Mouse (Mus musculus): Measurements from ENCODE around the gene Msrb3.

The Msrb3 gene

DNA sequence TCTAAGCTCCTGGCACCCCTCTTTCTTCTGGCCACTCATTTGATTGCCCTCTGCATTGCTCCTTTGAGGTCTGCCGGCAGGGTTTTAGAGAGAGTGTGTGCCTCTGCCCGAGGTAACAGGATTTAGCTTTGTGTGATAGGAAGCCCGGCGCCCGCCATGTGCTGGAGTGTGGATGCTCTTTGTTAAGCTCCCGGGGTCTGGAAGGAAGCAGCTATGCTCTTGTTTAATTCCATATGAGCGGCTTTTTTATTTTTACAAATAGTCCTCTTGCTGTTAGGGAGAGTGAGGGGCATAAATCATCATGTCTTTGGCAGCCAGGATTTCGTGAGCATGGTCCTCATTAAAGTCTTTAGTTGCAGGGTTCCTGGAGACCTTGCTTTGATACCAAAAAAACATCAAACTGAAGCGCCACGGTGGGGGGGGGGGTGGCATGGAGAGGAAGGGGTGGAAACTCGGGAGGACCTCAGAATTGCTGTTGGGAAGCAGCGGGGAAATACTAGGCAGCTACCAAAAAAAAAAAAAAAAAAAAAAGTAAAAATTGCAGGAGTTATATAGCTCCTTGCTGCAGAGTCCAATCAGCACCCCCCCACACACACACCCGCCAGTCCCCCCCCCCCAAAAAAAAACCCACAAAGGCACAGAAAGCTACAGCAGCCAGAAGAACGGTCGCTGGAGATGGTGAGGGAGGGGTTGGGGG is 154.3 kb downstream of the Msrb3 start:
- no peak for DNase-seq

DNA sequence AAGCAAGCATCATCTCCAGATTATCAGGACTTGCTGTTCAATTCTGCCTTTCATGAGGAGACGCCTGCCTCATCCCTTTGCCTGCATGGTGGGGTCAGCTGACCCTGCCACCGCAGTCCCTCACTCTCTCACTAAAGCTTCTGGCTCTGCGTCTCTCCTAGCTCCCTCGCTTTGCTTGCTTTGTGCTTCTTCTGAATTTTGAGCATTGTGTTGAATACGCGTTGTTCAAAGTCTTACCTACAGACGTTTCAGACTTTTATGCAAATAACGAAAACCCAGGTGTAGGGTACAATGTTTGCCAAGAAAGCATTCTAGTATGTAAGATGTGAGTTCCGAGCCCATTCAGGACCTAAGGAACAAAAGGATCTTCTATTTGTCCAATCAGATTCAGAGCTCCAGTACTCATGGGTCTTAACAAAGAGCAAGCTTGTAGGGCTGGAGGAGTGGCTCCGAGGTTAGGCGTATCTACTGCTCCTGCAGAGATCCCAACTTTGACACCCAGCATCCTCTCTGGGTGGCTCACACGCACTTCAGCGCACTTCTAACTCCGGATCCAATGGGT is 162.3 kb downstream of the Msrb3 start:
- no peak for DNase-seq

DNA sequence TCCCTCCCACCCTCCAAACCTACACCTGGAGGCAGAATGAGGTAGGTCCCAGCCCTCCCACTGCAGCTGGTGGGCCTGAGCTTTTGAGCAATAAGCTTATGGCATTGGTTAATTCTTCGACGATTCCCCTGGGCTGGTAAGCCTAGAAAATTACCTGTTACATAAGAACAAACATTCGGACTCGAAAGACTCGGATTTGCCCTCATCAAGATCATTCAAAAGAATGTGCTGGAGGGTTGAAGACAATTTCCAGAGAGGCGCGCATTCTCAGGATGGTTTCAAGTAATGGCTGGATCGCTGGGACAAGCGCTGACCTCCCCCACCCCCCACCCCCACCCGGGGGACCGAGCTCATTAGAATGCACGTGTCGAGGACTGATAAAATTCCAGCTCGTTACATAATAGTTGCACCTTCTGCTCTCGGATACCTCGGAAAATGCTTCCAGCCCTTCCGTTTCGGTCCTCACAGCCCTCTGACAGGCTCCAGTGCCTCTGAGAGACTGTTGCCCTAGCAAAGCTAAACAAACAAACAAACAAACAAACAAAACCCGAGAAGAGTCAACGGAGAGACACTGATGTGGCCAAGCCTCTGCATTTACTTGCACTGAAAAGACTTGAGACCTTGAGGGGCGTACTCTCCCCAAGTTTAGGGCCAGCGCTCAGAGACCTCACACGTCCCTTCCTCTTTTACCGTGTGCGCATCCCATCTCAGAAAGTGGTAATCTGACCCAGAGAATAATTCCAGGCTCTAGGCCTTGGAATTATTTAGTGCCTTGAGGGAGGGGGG is 163.0 kb downstream of the Msrb3 start:
- DNase-seq: no peak

DNA sequence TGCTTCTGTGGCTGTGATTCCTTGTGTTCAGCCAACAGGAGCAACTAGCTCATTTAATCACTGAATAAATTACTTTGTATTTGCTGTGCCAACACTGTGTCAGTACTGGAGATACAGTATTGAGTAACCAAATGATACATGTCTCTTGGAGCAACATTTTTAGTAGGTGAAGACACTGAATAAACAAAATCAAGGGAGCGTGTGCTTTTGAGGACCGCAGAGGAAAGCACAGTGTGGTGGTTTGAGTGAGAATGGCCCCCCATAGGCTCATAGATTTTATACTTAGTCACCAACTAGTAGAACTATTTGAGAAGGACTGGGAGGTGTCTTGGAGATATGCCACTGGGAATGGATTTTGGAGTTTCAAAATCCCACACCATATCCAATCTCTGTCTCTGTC is 164.5 kb downstream of the Msrb3 start:
- no peak for DNase-seq
